Mouse (Mus musculus): ENCODE results near the gene Hist1h2ab.

- TF ChIP-seq CTCF (conservative IDR thresholded peaks at IDR 0.05; ENCODE audit: insufficient read depth, insufficient read length, low read depth, low read length), result no peak
- TF ChIP-seq POLR2A (IDR thresholded peaks at IDR 0.05; ENCODE audit: low read depth, low read length), result no peak
Observed at GRCm38 (mm10) chr13:23799405-23799804, 48.5 kb downstream of the Hist1h2ab start.

All from kidney, adult 2 months (tissue).